Comparison of ENCODE assay signal across 8 mouse cellular contexts in genomic region chr1:127459015-127459451, GRCm38 (mm10).
DNase-seq lines count a peak whose midpoint lies in the region; ATAC-seq and TF ChIP-seq lines count a peak whose summit lies in the region.

No protein-coding gene starts in this region.

- no peaks in the 10 kb centered on the region for H3K27me3 ChIP-seq in kidney, embryonic 14.5 days (ENCODE audit: control insufficient read depth, insufficient read depth, low read length)
- no peaks in the 10 kb centered on the region for H3K27me3 ChIP-seq in limb, embryonic 14.5 days (ENCODE audit: control insufficient read depth, insufficient read depth, low read length)
- H3K27me3 ChIP-seq in neural tube, embryonic 12.5 days (replicated peaks) = no peaks in the 10 kb centered on the region

- H3K9me3 ChIP-seq in kidney, embryonic 14.5 days (ENCODE audit: control insufficient read depth, low read length) = no peaks in the 10 kb centered on the region
- no peaks in the 10 kb centered on the region for H3K9me3 ChIP-seq in limb, embryonic 14.5 days (ENCODE audit: control insufficient read depth, low read length)
- H3K9me3 ChIP-seq in neural tube, embryonic 12.5 days = no peaks in the 10 kb centered on the region

- no peak for TF ChIP-seq POLR2A in limb, embryonic 14.5 days (IDR thresholded peaks at IDR 0.05; ENCODE audit: borderline replicate concordance, extremely low read depth, insufficient read depth, insufficient read length)

- H3K4me1 ChIP-seq in kidney, embryonic 14.5 days (ENCODE audit: control insufficient read depth, insufficient read depth, low read length) = peaks cover 21% of the 10 kb centered on the region
- H3K4me1 ChIP-seq in limb, embryonic 14.5 days (ENCODE audit: control insufficient read depth, insufficient read depth, low read length) = no peaks in the 10 kb centered on the region
- H3K4me1 ChIP-seq in neural tube, embryonic 12.5 days = peaks cover 7% of the 10 kb centered on the region

- H3K4me2 ChIP-seq in kidney, embryonic 14.5 days (replicated peaks; ENCODE audit: low read depth, low read length) = no peak overlapping the region
- H3K4me2 ChIP-seq in limb, embryonic 14.5 days (replicated peaks; ENCODE audit: low read depth, low read length, severe bottlenecking) = no peak overlapping the region
- no peak overlapping the region for H3K4me2 ChIP-seq in neural tube, embryonic 12.5 days (replicated peaks)

- H3K36me3 ChIP-seq in kidney, embryonic 14.5 days (ENCODE audit: control insufficient read depth, insufficient read depth, low read length) = no peaks in the 10 kb centered on the region
- no peaks in the 10 kb centered on the region for H3K36me3 ChIP-seq in limb, embryonic 14.5 days (ENCODE audit: control insufficient read depth, insufficient read depth, low read length)
- H3K36me3 ChIP-seq in neural tube, embryonic 12.5 days = no peaks in the 10 kb centered on the region

- no peak overlapping the region for H3K4me3 ChIP-seq in kidney, embryonic 14.5 days (ENCODE audit: low read length)
- no peak overlapping the region for H3K4me3 ChIP-seq in limb, embryonic 14.5 days (replicated peaks; ENCODE audit: low read length)
- H3K4me3 ChIP-seq in neural tube, embryonic 12.5 days = no peak overlapping the region

- WGBS in kidney, embryonic 14.5 days = 8% methylated on average over 6 of the region's 6 CpGs
- WGBS in limb, embryonic 14.5 days = 17% methylated on average over 6 of the region's 6 CpGs
- 6% methylated on average over 6 of the region's 6 CpGs for WGBS in neural tube, embryonic 12.5 days

- peak; percentile 76 for ATAC-seq in common myeloid progenitor, adult 5-6 weeks (replicated peaks; ENCODE audit: low read depth, poor library complexity, severe bottlenecking)
- ATAC-seq in kidney, embryonic 14.5 days (ENCODE audit: low FRiP score, low TSS enrichment) = peak; percentile 58
- ATAC-seq in limb, embryonic 14.5 days (ENCODE audit: low FRiP score, low read depth) = no peak
- peak; percentile 81 for ATAC-seq in neural tube, embryonic 12.5 days (ENCODE audit: low FRiP score, low read depth)

- no peak overlapping the region for H3K27ac ChIP-seq in kidney, embryonic 14.5 days (ENCODE audit: low read depth, low read length)
- H3K27ac ChIP-seq in limb, embryonic 14.5 days (replicated peaks; ENCODE audit: low read depth, low read length) = no peak overlapping the region
- H3K27ac ChIP-seq in neural tube, embryonic 12.5 days = no peak overlapping the region

- peak; percentile 56 for DNase-seq in A20 (ENCODE audit: low read depth, low spot score)
- DNase-seq in ZHBTc4 (ENCODE audit: low read depth, low spot score) = peak; percentile 77
- DNase-seq in heart, adult 9 months (ENCODE audit: low spot score in 2 of 2) = peak; percentile 28 to 42
- DNase-seq in limb, embryonic 14.5 days (ENCODE audit: low spot score) = peak; percentile 92
- peak; percentile 72 for DNase-seq in thymus, postnatal 14 days

- H3K9ac ChIP-seq in kidney, embryonic 14.5 days (ENCODE audit: low read depth, low read length) = no peak overlapping the region
- H3K9ac ChIP-seq in limb, embryonic 14.5 days (ENCODE audit: low read depth, low read length, severe bottlenecking) = no peak overlapping the region
- no peak overlapping the region for H3K9ac ChIP-seq in neural tube, embryonic 12.5 days

Comparison
In these comparisons a context has a peak if more than half of its experiments do, and no peak if none do; other contexts are left out.
1. DNase-seq: peak in every context shown above with its lines; median percentile 92 in limb, embryonic 14.5 days; 77 in ZHBTc4; 72 in thymus, postnatal 14 days; 56 in A20; 35 in heart, adult 9 months.